Mouse (Mus musculus) layer of hippocampus, adult 18-20 months (tissue): ENCODE measurements at regions not wholly inside any gene's neighbourhood (a gene's known extent, or its start where the extent isn't known, plus 50 kb on each side); places are given as distances from the start of the nearest gene placed in this dataset.
A peak's percentile ranks its signal among the peaks of the same experiment; 100 is the strongest.

ENCODE experiments used
- DNase-seq, 2 experiments: peaks; one replicate each; pipeline ENCODE4 v3.0.0; 2022; ENCODE audit warnings: low spot score in 2 of 2

DNA sequence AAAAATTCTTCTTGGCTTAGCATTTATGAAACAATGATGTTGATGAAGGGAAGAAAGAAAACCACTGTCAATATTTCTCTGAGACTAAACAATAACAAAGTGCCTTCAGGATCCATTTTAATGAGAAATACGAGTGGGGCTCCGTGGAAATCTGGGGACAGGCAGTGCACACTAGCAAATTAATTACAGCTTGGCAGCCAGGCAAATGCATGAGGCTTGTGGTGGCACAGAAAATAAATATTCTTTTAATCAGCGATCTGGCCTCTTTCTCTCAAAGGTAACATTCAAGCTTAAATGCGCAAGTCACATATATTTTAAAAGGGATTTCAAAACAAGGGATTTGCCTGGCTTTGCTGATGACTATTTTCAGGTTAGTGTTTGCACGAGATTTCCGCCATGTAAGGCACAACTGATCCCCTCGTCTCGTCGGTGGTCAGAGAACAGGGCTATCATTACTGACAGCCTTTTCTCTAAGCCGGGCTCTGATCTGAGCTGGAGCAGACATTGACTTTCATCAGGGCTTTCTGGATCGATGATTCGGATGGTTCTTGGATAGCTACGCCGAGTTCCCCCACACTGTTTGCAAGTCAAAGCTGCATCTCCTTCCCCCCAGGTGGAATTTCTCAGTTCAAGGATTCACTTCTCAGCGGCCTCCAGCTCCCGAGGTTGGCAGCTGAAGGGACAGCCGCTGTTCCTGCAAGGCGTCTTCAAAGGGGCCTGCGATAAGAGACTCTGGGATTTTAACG, 109.1 kb upstream of the Ptbp2 start:
- peak in 1 of 2 experiments; percentile 37 for DNase-seq

DNA sequence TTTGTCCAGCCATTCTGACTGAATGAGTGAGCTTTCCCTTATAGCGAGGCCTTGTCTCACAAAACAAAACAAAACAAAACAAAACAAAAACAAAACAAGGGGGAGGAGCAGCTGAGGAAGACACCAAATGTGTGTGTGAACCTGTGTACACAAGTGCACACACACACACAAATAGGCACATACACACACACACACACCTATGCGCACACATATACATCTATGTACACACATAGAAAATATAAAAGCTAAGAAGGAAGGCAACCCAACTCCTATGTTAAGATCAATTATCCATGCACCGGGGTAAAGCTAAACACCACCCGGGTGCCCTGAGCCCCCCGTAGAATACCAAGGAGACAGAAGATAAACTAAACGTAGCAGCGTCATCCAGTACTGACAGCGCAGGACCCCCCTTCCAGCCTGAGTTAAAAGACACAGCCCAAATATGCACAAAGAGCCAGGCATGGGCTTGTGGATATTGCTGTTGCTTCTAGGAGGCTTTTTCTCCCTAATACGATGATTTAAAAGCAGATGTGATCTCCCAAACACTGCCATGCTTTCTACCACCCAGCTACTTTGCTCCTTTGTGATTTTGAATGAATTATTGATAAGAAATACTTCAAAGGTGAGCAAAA, 108.4 kb upstream of the Ptbp2 start:
- DNase-seq, result no peak

- DNase-seq, result no peak
Measured at GRCm38 (mm10) chr3:119890911-119891310, 106.6 kb upstream of the Ptbp2 start.

DNA sequence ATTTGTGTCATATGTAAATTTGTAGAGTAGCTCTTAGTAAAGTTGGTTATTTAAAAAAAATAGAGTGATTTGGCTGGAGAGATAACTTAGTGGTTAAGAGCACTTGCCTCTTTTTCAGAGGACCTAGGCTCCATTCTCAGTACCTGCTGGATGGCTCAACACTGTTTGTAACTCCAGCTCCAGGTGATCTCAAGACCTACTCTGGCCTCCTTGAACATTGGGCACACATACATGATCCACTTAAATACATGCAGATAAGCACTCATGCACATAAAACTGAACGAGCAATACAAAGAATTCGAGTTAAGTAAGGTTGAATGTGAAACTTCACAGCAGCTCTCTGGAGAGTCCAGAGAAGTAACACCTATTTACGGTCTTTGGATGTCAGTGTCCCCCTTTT, 104.2 kb upstream of the Ptbp2 start:
- DNase-seq, result no peak

- no peak for DNase-seq
Measured at GRCm38 (mm10) chr3:119876395-119876794, 92.1 kb upstream of the Ptbp2 start.

DNA sequence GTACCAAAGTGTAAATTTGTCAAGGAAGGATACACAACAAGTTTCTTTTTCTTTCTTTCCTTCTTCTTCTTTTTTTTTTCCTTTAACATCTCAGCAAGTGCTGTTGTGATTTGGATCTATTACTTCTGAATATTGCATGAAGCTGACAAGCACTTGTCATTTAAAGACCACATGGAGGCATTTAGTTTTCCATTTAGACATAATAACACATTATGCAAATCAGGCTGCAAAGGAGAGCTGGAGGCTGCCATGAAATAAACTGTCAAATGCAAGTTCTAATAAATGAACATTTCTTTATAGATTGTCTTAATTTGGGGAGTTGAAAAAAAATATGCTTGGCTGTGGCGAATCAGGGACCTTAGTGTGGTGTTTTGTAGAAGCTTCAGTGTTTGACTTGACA, 90.8 kb upstream of the Ptbp2 start:
- DNase-seq, result no peak

GRCm38 (mm10) chr3:119862194-119862957, 78.1 kb upstream of the Ptbp2 start:
- peak; percentile 43 to 85 for DNase-seq
